Mouse (Mus musculus) midbrain, embryonic 14.5 days (tissue): ENCODE measurements around the gene Ssh1. TPM values are rescaled to one million over a fixed set of nuclear protein-coding genes. Genes with fewer than 3 reads are reported as not detected.

Experiments
- ATAC-seq: fragments of 200-750 bp; cut with Nextera tagmentation; 2 replicates; pipeline ENCODE4 v1.8.0; 2017; ENCODE audit warnings: moderate number of reproducible peaks, moderate library complexity; ENCODE audit not compliant: low FRiP score, low TSS enrichment
- DNase-seq: peaks from one replicate; pipeline ENCODE4 v3.0.0-alpha.2; 2015
- H3K27ac ChIP-seq: fragments of 300-500 bp; sonication (generic); replicated peaks from 2 replicates; pipeline ENCODE4 v1.5.1; 2014; ENCODE audit warnings: mild to moderate bottlenecking, low read depth, low read length, moderate library complexity
- H3K27me3 ChIP-seq: fragments of 300-500 bp; sonication (generic); 2 replicates; pipeline ENCODE4 v1.6.1; 2014; ENCODE audit warnings: low read length, control low read depth, mixed read lengths; ENCODE audit not compliant: control insufficient read depth, insufficient read depth
- H3K36me3 ChIP-seq: fragments of 300-500 bp; sonication (generic); 2 replicates; pipeline ENCODE4 v1.6.1; 2014; ENCODE audit warnings: low read length, control low read depth; ENCODE audit not compliant: control insufficient read depth, insufficient read depth
- H3K4me1 ChIP-seq: fragments of 300-500 bp; sonication (generic); 2 replicates; pipeline ENCODE4 v1.6.1; 2014; ENCODE audit warnings: mild to moderate bottlenecking, antibody characterized with exemption, low read length, control low read depth; ENCODE audit not compliant: control insufficient read depth, insufficient read depth
- H3K4me2 ChIP-seq: fragments of 300-500 bp; sonication (generic); 2 replicates; pipeline ENCODE4 v1.6.1; 2014; ENCODE audit warnings: mild to moderate bottlenecking, low read length, moderate library complexity
- H3K4me3 ChIP-seq: fragments of 300-500 bp; sonication (generic); replicated peaks from 2 replicates; pipeline ENCODE4 v1.5.1; 2014; ENCODE audit warnings: low read depth, low read length
- H3K9ac ChIP-seq: fragments of 300-500 bp; sonication (generic); replicated peaks from 2 replicates; pipeline ENCODE4 v1.6.1; 2014; ENCODE audit warnings: mild to moderate bottlenecking, low read length, moderate library complexity
- H3K9me3 ChIP-seq: fragments of 300-500 bp; sonication (generic); 2 replicates; pipeline ENCODE4 v1.6.1; 2016; ENCODE audit warnings: low read length, control low read depth, mixed read lengths; ENCODE audit not compliant: control insufficient read depth
- WGBS: fragments of 180-500 bp; shearing (Covaris S2); extraction: QIAGEN DNeasy Blood & Tissue Kit; methylation state at CpG from one replicate; pipeline ENCODE4 v1.1.7; 2014; 5-methylcytosine and 5-hydroxymethylcytosine counted together
- polyA plus RNA-seq: library from polyadenylated mRNA; unstranded; fragments of >200 nt; fragmentation: Nextera tagmentation; extraction: Ambion mirVana; gene quantifications from 2 replicates; pipeline ENCODE4 v1.2.1, GENCODE M21; 2014

Gene Ssh1
- polyA plus RNA-seq, 1 experiment from 2014 or later, result 22.4 TPM

GRCm38 (mm10) chr5:114004573-114004972 lies 10.9 kb upstream of the Ssh1 start:
- no peak overlapping the region for H3K4me3 ChIP-seq
- no peaks in the 10 kb centered on the region for H3K9me3 ChIP-seq
- H3K36me3 ChIP-seq, result no peaks in the 10 kb centered on the region
- H3K9ac ChIP-seq, result no peak overlapping the region
- H3K4me1 ChIP-seq, result no peaks in the 10 kb centered on the region
- H3K27me3 ChIP-seq, result no peaks in the 10 kb centered on the region
- no peak for ATAC-seq
- no peak overlapping the region for H3K27ac ChIP-seq
- no peak overlapping the region for H3K4me2 ChIP-seq
- DNase-seq, result no peak
- WGBS, result 84% methylated on average over 11 of the region's 11 CpGs

- Histone ChIP-seq H3K36me3 (no peaks in the 10 kb centered on the region), H3K4me2 (no peak within 1 kb of the TSS), H3K4me3 (no peak within 1 kb of the TSS), H3K27ac (no peak within 1 kb of the TSS), H3K9ac (no peak within 1 kb of the TSS), H3K4me1 (no peaks in the 10 kb centered on the region), H3K9me3 (no peaks in the 10 kb centered on the region), H3K27me3 (no peaks in the 10 kb centered on the region)
- DNase-seq (no peak), ATAC-seq (no peak)
- WGBS, result 45% methylated on average over 5 of the region's 5 CpGs
Observed at GRCm38 (mm10) chr5:114003542-114003941, 9.8 kb upstream of the Ssh1 start, which contains the start of gene Dao. Dao (plus strand) TSS chr5:114003703.

- Histone ChIP-seq H3K4me2 (no peak overlapping the region), H3K9me3 (no peaks in the 10 kb centered on the region), H3K27me3 (no peaks in the 10 kb centered on the region), H3K4me1 (no peaks in the 10 kb centered on the region), H3K4me3 (no peak overlapping the region), H3K36me3 (no peaks in the 10 kb centered on the region), H3K9ac (no peak overlapping the region), H3K27ac (no peak overlapping the region)
- 67% methylated on average over 5 of the region's 5 CpGs for WGBS
- DNase-seq, result no peak
- ATAC-seq, result no peak
Observed at GRCm38 (mm10) chr5:113999382-113999781, 5.7 kb upstream of the Ssh1 start.

GRCm38 (mm10) chr5:113996458-113996857 lies 2.8 kb upstream of the Ssh1 start:
- 54% methylated on average over 2 of the region's 2 CpGs for WGBS
- Histone ChIP-seq H3K4me3 (no peak overlapping the region), H3K9ac (no peak overlapping the region)

GRCm38 (mm10) chr5:113993031-113993486 lies 635 bp downstream of the Ssh1 start:
- ATAC-seq (no peak; the same call in 1 of the 2 replicates), DNase-seq (peak; percentile 76)
- H3K4me2 ChIP-seq, result peak overlapping the region; percentile 91
- no peaks in the 10 kb centered on the region for H3K9me3 ChIP-seq
- WGBS, result 0% methylated on average over 22 of the region's 22 CpGs
- peak overlapping the region; percentile 77 for H3K4me3 ChIP-seq
- H3K27me3 ChIP-seq, result no peaks in the 10 kb centered on the region
- H3K36me3 ChIP-seq, result peaks cover 4% of the 10 kb centered on the region; the same call in 1 of the 2 replicates
- peaks cover 22% of the 10 kb centered on the region for H3K4me1 ChIP-seq
- peak overlapping the region; percentile 91 for H3K9ac ChIP-seq
- H3K27ac ChIP-seq, result peak overlapping the region; percentile 96

More at GRCm38 (mm10) chr5:113996458-113996857, 2.8 kb upstream of the Ssh1 start:
- no peaks in the 10 kb centered on the region for H3K9me3 ChIP-seq
- peaks cover 11% of the 10 kb centered on the region for H3K4me1 ChIP-seq
- ATAC-seq (no peak), DNase-seq (no peak)
- no peak overlapping the region for H3K4me2 ChIP-seq
- no peaks in the 10 kb centered on the region for H3K27me3 ChIP-seq
- no peak overlapping the region for H3K27ac ChIP-seq
- no peaks in the 10 kb centered on the region for H3K36me3 ChIP-seq

- DNase-seq (no peak), ATAC-seq (no peak)
- 41% methylated on average over 12 of the region's 12 CpGs for WGBS
- Histone ChIP-seq H3K27me3 (no peaks in the 10 kb centered on the region), H3K9me3 (no peaks in the 10 kb centered on the region), H3K4me3 (peak overlapping the region; percentile 77), H3K36me3 (peaks cover 4% of the 10 kb centered on the region; the same call in 1 of the 2 replicates), H3K4me1 (peaks cover 22% of the 10 kb centered on the region), H3K9ac (peak overlapping the region; percentile 91), H3K27ac (peak overlapping the region; percentile 96), H3K4me2 (peak overlapping the region; percentile 91)
Observed at GRCm38 (mm10) chr5:113992339-113992831, 1.3 kb downstream of the Ssh1 start.

GRCm38 (mm10) chr5:113991141-113991540 lies 2.6 kb downstream of the Ssh1 start:
- no peaks in the 10 kb centered on the region for H3K27me3 ChIP-seq
- H3K9ac ChIP-seq, result peak overlapping the region; percentile 9; the same call in 1 of the 2 replicates
- WGBS, result 73% methylated on average over 7 of the region's 7 CpGs
- H3K36me3 ChIP-seq, result peaks cover 8% of the 10 kb centered on the region; the same call in 1 of the 2 replicates
- 0 out of 2 replicates have a peak overlapping the region, but pooled peaks have one; percentile 13 for H3K27ac ChIP-seq
- peaks cover 22% of the 10 kb centered on the region for H3K4me1 ChIP-seq
- DNase-seq (no peak), ATAC-seq (no peak)
- no peak overlapping the region; the same call in 1 of the 2 replicates for H3K4me3 ChIP-seq
- peak overlapping the region; percentile 91 for H3K4me2 ChIP-seq
- H3K9me3 ChIP-seq, result no peaks in the 10 kb centered on the region

- Histone ChIP-seq H3K4me1 (peaks cover 22% of the 10 kb centered on the region), H3K4me3 (no peak overlapping the region), H3K9me3 (no peaks in the 10 kb centered on the region), H3K9ac (peak overlapping the region; percentile 9; the same call in 1 of the 2 replicates), H3K27ac (no peak overlapping the region), H3K27me3 (no peaks in the 10 kb centered on the region), H3K36me3 (peaks cover 11% of the 10 kb centered on the region; the same call in 1 of the 2 replicates), H3K4me2 (no peak overlapping the region; the same call in 1 of the 2 replicates)
- 82% methylated on average over 5 of the region's 5 CpGs for WGBS
- ATAC-seq (no peak), DNase-seq (no peak)
Observed at GRCm38 (mm10) chr5:113990593-113990992, 3.1 kb downstream of the Ssh1 start.

GRCm38 (mm10) chr5:113989437-113990024 lies 4.2 kb downstream of the Ssh1 start:
- ATAC-seq (no peak), DNase-seq (no peak)
- H3K4me3 ChIP-seq, result no peak overlapping the region
- H3K4me1 ChIP-seq, result peaks cover 22% of the 10 kb centered on the region
- H3K36me3 ChIP-seq, result peaks cover 11% of the 10 kb centered on the region; the same call in 1 of the 2 replicates
- WGBS, result 89% methylated on average over 20 of the region's 20 CpGs
- H3K27ac ChIP-seq, result no peak overlapping the region
- no peaks in the 10 kb centered on the region for H3K27me3 ChIP-seq
- no peaks in the 10 kb centered on the region for H3K9me3 ChIP-seq
- no peak overlapping the region; the same call in 1 of the 2 replicates for H3K9ac ChIP-seq
- no peak overlapping the region for H3K4me2 ChIP-seq
